Mouse (Mus musculus) embryonic fibroblast, embryonic 13.5 days (primary cell): Measurements from ENCODE around the gene Lysmd3.

Experiments
- CTCF ChIP-seq: IDR thresholded peaks from 2 replicates; pipeline ENCODE4 v1.5.1; 2011; ENCODE audit warnings: mild to moderate bottlenecking, control low read depth, low read length, moderate library complexity, borderline replicate concordance; ENCODE audit not compliant: insufficient read depth
- POLR2A ChIP-seq: IDR thresholded peaks from 2 replicates; pipeline ENCODE4 v1.6.1; 2011; ENCODE audit warnings: low read depth, mild to moderate bottlenecking, control low read depth, low read length, moderate library complexity

DNA sequence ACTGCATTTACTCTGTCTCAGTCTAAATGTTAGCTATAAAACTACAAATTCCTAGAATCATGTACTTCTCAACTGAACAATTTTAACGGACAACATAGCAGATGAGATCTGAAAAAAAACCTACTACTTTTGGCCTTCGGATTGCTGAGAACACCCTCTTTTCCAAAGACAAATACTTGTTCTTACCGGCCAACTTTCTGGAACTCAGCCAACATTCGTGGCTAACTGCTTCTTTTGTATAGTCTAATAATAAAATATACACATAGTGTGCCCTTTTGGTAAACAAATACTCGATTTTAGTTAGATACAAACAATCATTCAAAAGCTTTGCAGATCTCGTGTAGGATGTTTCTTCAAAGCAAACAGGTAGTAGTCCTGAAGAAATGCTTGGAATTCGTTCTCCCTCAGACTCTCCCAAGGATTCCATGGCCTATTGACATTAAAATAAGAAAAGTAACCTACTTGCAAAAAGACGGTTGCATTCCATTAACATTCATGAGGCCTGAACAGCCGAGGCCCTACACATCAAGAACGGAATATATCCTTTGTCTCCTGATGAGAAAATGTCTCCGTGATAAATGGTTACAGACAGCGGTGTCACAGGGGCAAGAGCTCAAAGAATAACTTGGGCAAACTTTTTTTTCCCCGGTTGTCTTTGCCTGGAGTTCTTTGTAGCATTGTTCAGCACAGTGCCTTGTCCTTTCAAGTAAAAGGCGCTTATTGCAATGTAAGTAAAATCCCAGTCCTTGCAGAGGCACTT is 1.2 kb upstream of the Lysmd3 start:
- no peak for TF ChIP-seq CTCF
- TF ChIP-seq POLR2A, result no peak
